Mouse (Mus musculus) forebrain, embryonic 15.5 days (tissue): ENCODE measurements around the gene Krt31. TPM values are rescaled to one million over a fixed set of nuclear protein-coding genes. Genes with fewer than 3 reads are reported as not detected.

Experiments used
- ATAC-seq: fragments of 200-750 bp; cut with Nextera tagmentation; replicated peaks from 2 replicates; pipeline ENCODE4 v1.8.0; 2017; ENCODE audit warnings: mild to moderate bottlenecking, moderate TSS enrichment, moderate library complexity
- H3K27ac ChIP-seq: fragments of 300-500 bp; sonication (generic); replicated peaks from 2 replicates; pipeline ENCODE4 v1.5.1; 2015; ENCODE audit warnings: mild to moderate bottlenecking, inconsistent platforms
- H3K27me3 ChIP-seq: fragments of 300-500 bp; sonication (generic); 2 replicates; pipeline ENCODE4 v1.6.1; 2015; ENCODE audit warnings: inconsistent platforms
- H3K36me3 ChIP-seq: fragments of 300-500 bp; sonication (generic); 2 replicates; pipeline ENCODE4 v1.6.1; 2015; ENCODE audit warnings: mild to moderate bottlenecking, inconsistent platforms
- H3K4me1 ChIP-seq: fragments of 300-500 bp; sonication (generic); 2 replicates; pipeline ENCODE4 v1.6.1; 2015; ENCODE audit warnings: inconsistent platforms
- H3K4me2 ChIP-seq: fragments of 300-500 bp; sonication (generic); replicated peaks from 2 replicates; pipeline ENCODE4 v1.6.1; 2015; ENCODE audit warnings: mild to moderate bottlenecking, inconsistent platforms
- H3K4me3 ChIP-seq: fragments of 300-500 bp; sonication (generic); 2 replicates; pipeline ENCODE4 v1.5.1; 2015; ENCODE audit warnings: mild to moderate bottlenecking, inconsistent platforms
- H3K9ac ChIP-seq: fragments of 300-500 bp; sonication (generic); replicated peaks from 2 replicates; pipeline ENCODE4 v1.6.1; 2015; ENCODE audit warnings: mild to moderate bottlenecking, inconsistent platforms
- H3K9me3 ChIP-seq: fragments of 300-500 bp; sonication (generic); 2 replicates; pipeline ENCODE4 v1.6.1; 2016; ENCODE audit warnings: inconsistent platforms
- WGBS: fragments of 180-500 bp; shearing (Covaris S2); methylation state at CpG from one replicate; pipeline ENCODE4 v1.1.7; 2015; ENCODE audit warnings: mixed read lengths; 5-methylcytosine and 5-hydroxymethylcytosine counted together
- polyA plus RNA-seq: library from polyadenylated mRNA; unstranded; fragments of >200 nt; fragmentation: Nextera tagmentation; extraction: Ambion mirVana; gene quantifications from 2 replicates; pipeline ENCODE4 v1.2.1, GENCODE M21; 2015

Gene Krt31
- polyA plus RNA-seq, 1 experiment from 2014 or later, result not detected

- no peaks in the 10 kb centered on the region for H3K27me3 ChIP-seq
- no peaks in the 10 kb centered on the region for H3K9me3 ChIP-seq
- H3K36me3 ChIP-seq, result no peaks in the 10 kb centered on the region
- no peak overlapping the region for H3K4me3 ChIP-seq
- no peak overlapping the region for H3K4me2 ChIP-seq
- 86% methylated on average over 6 of the region's 6 CpGs for WGBS
- H3K27ac ChIP-seq, result no peak overlapping the region
- no peak for ATAC-seq
- no peak overlapping the region for H3K9ac ChIP-seq
- H3K4me1 ChIP-seq, result no peaks in the 10 kb centered on the region
These were observed 4.0 kb downstream of the Krt31 start for GRCm38 (mm10) chr11:100046303-100046866.

- 89% methylated on average over 6 of the region's 6 CpGs for WGBS
- H3K4me3 ChIP-seq, result no peak within 1 kb of the TSS
- H3K27me3 ChIP-seq, result no peaks in the 10 kb centered on the region
- no peaks in the 10 kb centered on the region for H3K4me1 ChIP-seq
- no peaks in the 10 kb centered on the region for H3K36me3 ChIP-seq
- no peak within 1 kb of the TSS for H3K27ac ChIP-seq
- no peak within 1 kb of the TSS for H3K9ac ChIP-seq
- no peak for ATAC-seq
- no peaks in the 10 kb centered on the region for H3K9me3 ChIP-seq
- H3K4me2 ChIP-seq, result no peak within 1 kb of the TSS
These were observed 8.9 kb downstream of the Krt31 start, which contains the start of gene Krt34 for GRCm38 (mm10) chr11:100041454-100041853. TSS of gene Krt34 (minus strand) at chr11:100041554.

GRCm38 (mm10) chr11:100029768-100030167 lies 20.6 kb downstream of the Krt31 start, which contains the start of gene Krt33b:
TSS of gene Krt33b (minus strand) at chr11:100029868.
- no peak within 1 kb of the TSS for H3K4me3 ChIP-seq
- H3K27me3 ChIP-seq, result no peaks in the 10 kb centered on the region
- H3K9ac ChIP-seq, result no peak within 1 kb of the TSS
- H3K4me2 ChIP-seq, result no peak within 1 kb of the TSS
- no peaks in the 10 kb centered on the region for H3K4me1 ChIP-seq
- H3K36me3 ChIP-seq, result no peaks in the 10 kb centered on the region
- ATAC-seq, result no peak
- WGBS, result 96% methylated on average over 6 of the region's 6 CpGs
- H3K9me3 ChIP-seq, result no peaks in the 10 kb centered on the region
- H3K27ac ChIP-seq, result no peak within 1 kb of the TSS

- H3K9ac ChIP-seq, result no peak overlapping the region
- ATAC-seq, result no peak
- no peaks in the 10 kb centered on the region for H3K4me1 ChIP-seq
- no peaks in the 10 kb centered on the region for H3K36me3 ChIP-seq
- no peaks in the 10 kb centered on the region for H3K9me3 ChIP-seq
- no peak overlapping the region for H3K4me3 ChIP-seq
- H3K27me3 ChIP-seq, result no peaks in the 10 kb centered on the region
- no peak overlapping the region for H3K4me2 ChIP-seq
- no peak overlapping the region for H3K27ac ChIP-seq
- WGBS, result 84% methylated on average over 5 of the region's 5 CpGs
These were observed 28.9 kb downstream of the Krt31 start for GRCm38 (mm10) chr11:100021438-100021837.

GRCm38 (mm10) chr11:100019466-100019865 lies 30.9 kb downstream of the Krt31 start:
- Histone ChIP-seq H3K27ac (no peak overlapping the region), H3K4me3 (no peak overlapping the region), H3K9ac (no peak overlapping the region), H3K9me3 (no peaks in the 10 kb centered on the region), H3K27me3 (no peaks in the 10 kb centered on the region), H3K36me3 (no peaks in the 10 kb centered on the region), H3K4me1 (no peaks in the 10 kb centered on the region), H3K4me2 (no peak overlapping the region)
- ATAC-seq, result no peak
- WGBS, result 94% methylated on average over 1 of the region's 1 CpGs

GRCm38 (mm10) chr11:100016112-100016511 lies 34.2 kb downstream of the Krt31 start, which contains the start of gene Krt33a:
TSS of gene Krt33a (minus strand) at chr11:100016212.
- no peak within 1 kb of the TSS for H3K27ac ChIP-seq
- no peaks in the 10 kb centered on the region for H3K9me3 ChIP-seq
- ATAC-seq, result no peak
- no peak within 1 kb of the TSS for H3K9ac ChIP-seq
- H3K27me3 ChIP-seq, result no peaks in the 10 kb centered on the region
- 83% methylated on average over 4 of the region's 4 CpGs for WGBS
- H3K4me1 ChIP-seq, result no peaks in the 10 kb centered on the region
- no peaks in the 10 kb centered on the region for H3K36me3 ChIP-seq
- no peak within 1 kb of the TSS for H3K4me2 ChIP-seq
- no peak within 1 kb of the TSS for H3K4me3 ChIP-seq

- no peak overlapping the region for H3K4me3 ChIP-seq
- H3K4me1 ChIP-seq, result no peaks in the 10 kb centered on the region
- no peaks in the 10 kb centered on the region for H3K36me3 ChIP-seq
- no peak overlapping the region for H3K4me2 ChIP-seq
- H3K27ac ChIP-seq, result no peak overlapping the region
- no peaks in the 10 kb centered on the region for H3K27me3 ChIP-seq
- 77% methylated on average over 4 of the region's 4 CpGs for WGBS
- no peak for ATAC-seq
- no peaks in the 10 kb centered on the region for H3K9me3 ChIP-seq
- H3K9ac ChIP-seq, result no peak overlapping the region
These were observed 36.6 kb downstream of the Krt31 start for GRCm38 (mm10) chr11:100013691-100014171.

- no peak overlapping the region for H3K27ac ChIP-seq
- H3K9me3 ChIP-seq, result no peaks in the 10 kb centered on the region
- no peak overlapping the region for H3K9ac ChIP-seq
- no peaks in the 10 kb centered on the region for H3K36me3 ChIP-seq
- WGBS, result 87% methylated on average over 5 of the region's 5 CpGs
- ATAC-seq, result no peak
- no peak overlapping the region for H3K4me2 ChIP-seq
- no peak overlapping the region for H3K4me3 ChIP-seq
- H3K27me3 ChIP-seq, result no peaks in the 10 kb centered on the region
- no peaks in the 10 kb centered on the region for H3K4me1 ChIP-seq
These were observed 39.7 kb downstream of the Krt31 start for GRCm38 (mm10) chr11:100010682-100011081.

- H3K4me3 ChIP-seq, result no peak overlapping the region
- no peak overlapping the region for H3K9ac ChIP-seq
- H3K27me3 ChIP-seq, result no peaks in the 10 kb centered on the region
- H3K36me3 ChIP-seq, result no peaks in the 10 kb centered on the region
- H3K27ac ChIP-seq, result no peak overlapping the region
- H3K9me3 ChIP-seq, result no peaks in the 10 kb centered on the region
- ATAC-seq, result no peak
- H3K4me1 ChIP-seq, result no peaks in the 10 kb centered on the region
- WGBS, result 86% methylated on average over 5 of the region's 5 CpGs
- no peak overlapping the region for H3K4me2 ChIP-seq
These were observed 42.0 kb downstream of the Krt31 start for GRCm38 (mm10) chr11:100008336-100008735.

- no peak overlapping the region for H3K4me3 ChIP-seq
- ATAC-seq, result no peak
- no peaks in the 10 kb centered on the region for H3K27me3 ChIP-seq
- H3K36me3 ChIP-seq, result no peaks in the 10 kb centered on the region
- H3K27ac ChIP-seq, result no peak overlapping the region
- H3K9me3 ChIP-seq, result no peaks in the 10 kb centered on the region
- no peak overlapping the region for H3K9ac ChIP-seq
- 54% methylated on average over 3 of the region's 3 CpGs for WGBS
- no peaks in the 10 kb centered on the region for H3K4me1 ChIP-seq
- no peak overlapping the region for H3K4me2 ChIP-seq
These were observed 43.7 kb downstream of the Krt31 start for GRCm38 (mm10) chr11:100006624-100007023.

GRCm38 (mm10) chr11:100005905-100006304 lies 44.4 kb downstream of the Krt31 start:
- no peak for ATAC-seq
- 89% methylated on average over 8 of the region's 8 CpGs for WGBS
- H3K9me3 ChIP-seq, result no peaks in the 10 kb centered on the region
- no peaks in the 10 kb centered on the region for H3K27me3 ChIP-seq
- no peaks in the 10 kb centered on the region for H3K4me1 ChIP-seq
- H3K4me3 ChIP-seq, result no peak overlapping the region
- H3K27ac ChIP-seq, result no peak overlapping the region
- H3K9ac ChIP-seq, result no peak overlapping the region
- no peak overlapping the region for H3K4me2 ChIP-seq
- H3K36me3 ChIP-seq, result no peaks in the 10 kb centered on the region

GRCm38 (mm10) chr11:100004846-100005245 lies 45.5 kb downstream of the Krt31 start:
- Histone ChIP-seq H3K4me1 (no peaks in the 10 kb centered on the region), H3K36me3 (no peaks in the 10 kb centered on the region), H3K4me2 (no peak overlapping the region), H3K27ac (no peak overlapping the region), H3K4me3 (no peak overlapping the region), H3K9ac (no peak overlapping the region), H3K27me3 (no peaks in the 10 kb centered on the region), H3K9me3 (no peaks in the 10 kb centered on the region)
- ATAC-seq, result no peak
- WGBS, result 25% methylated on average over 6 of the region's 6 CpGs

GRCm38 (mm10) chr11:99999091-99999490 lies 51.3 kb downstream of the Krt31 start:
- Histone ChIP-seq H3K36me3 (no peaks in the 10 kb centered on the region), H3K27me3 (no peaks in the 10 kb centered on the region), H3K4me3 (no peak overlapping the region), H3K4me2 (no peak overlapping the region), H3K9ac (no peak overlapping the region), H3K9me3 (no peaks in the 10 kb centered on the region), H3K4me1 (no peaks in the 10 kb centered on the region), H3K27ac (no peak overlapping the region)
- 97% methylated on average over 7 of the region's 7 CpGs for WGBS
- no peak for ATAC-seq
